Mouse (Mus musculus): ENCODE data around the gene Tusc2.
A peak's percentile ranks its signal among the peaks of the same experiment; 100 is the strongest.
"Not testable (repeated sequence)": the region's sequence is repeated elsewhere in the genome, so short reads cannot be mapped to it uniquely, and the experiment has no call there.

Gene Tusc2

GRCm38 (mm10) chr9:107569270-107569669, 6.2 kb downstream of the Tusc2 start:
- DNase-seq: no peak

GRCm38 (mm10) chr9:107570016-107570415, 7.0 kb downstream of the Tusc2 start:
- peak; percentile 50 for DNase-seq

GRCm38 (mm10) chr9:107570845-107571244, 7.8 kb downstream of the Tusc2 start:
- DNase-seq: no peak

GRCm38 (mm10) chr9:107571534-107572326, 8.7 kb downstream of the Tusc2 start:
- DNase-seq: no peak

- no peak for DNase-seq
Observed at GRCm38 (mm10) chr9:107572327-107572662, 9.2 kb downstream of the Tusc2 start.

GRCm38 (mm10) chr9:107573774-107574173, 10.7 kb downstream of the Tusc2 start:
- not testable (repeated sequence) for DNase-seq

- DNase-seq: peak; percentile 25
Observed at GRCm38 (mm10) chr9:107575579-107576356, 12.7 kb downstream of the Tusc2 start.

GRCm38 (mm10) chr9:107576357-107577107, 13.5 kb downstream of the Tusc2 start, which contains the start of gene Hyal1:
Hyal1 (plus strand) TSS chr9:107576927.
- peak; percentile 93 for DNase-seq

GRCm38 (mm10) chr9:107577871-107578270, 14.8 kb downstream of the Tusc2 start:
- peak; percentile 36 for DNase-seq

GRCm38 (mm10) chr9:107578587-107578986, 15.5 kb downstream of the Tusc2 start, which contains the start of gene Naa80:
Naa80 (plus strand) TSS chr9:107578887.
- no peak for DNase-seq

- DNase-seq: no peak
Observed at GRCm38 (mm10) chr9:107579023-107579900, 16.2 kb downstream of the Tusc2 start.

- peak; percentile 94 for DNase-seq
Observed at GRCm38 (mm10) chr9:107580501-107581317, 17.7 kb downstream of the Tusc2 start, which contains the start of gene Hyal3. Hyal3 (plus strand) TSS chr9:107580818.

- DNase-seq: no peak
Observed at GRCm38 (mm10) chr9:107581584-107581983, 18.5 kb downstream of the Tusc2 start.

- peak; percentile 29 for DNase-seq
Observed at GRCm38 (mm10) chr9:107582509-107583062, 19.5 kb downstream of the Tusc2 start.

GRCm38 (mm10) chr9:107583174-107583573, 20.1 kb downstream of the Tusc2 start:
- no peak for DNase-seq

- DNase-seq: no peak
Observed at GRCm38 (mm10) chr9:107586504-107586903, 23.4 kb downstream of the Tusc2 start.

GRCm38 (mm10) chr9:107586974-107587832, 24.1 kb downstream of the Tusc2 start, which contains the start of gene Ifrd2:
Ifrd2 (plus strand) TSS chr9:107587642.
- peak; percentile 98 for DNase-seq

- peak; percentile 71 for DNase-seq
Observed at GRCm38 (mm10) chr9:107587833-107588639, 25.0 kb downstream of the Tusc2 start.
